Mouse (Mus musculus): ENCODE measurements at regions not wholly inside any gene's neighbourhood (a gene's known extent, or its start where the extent isn't known, plus 50 kb on each side); places are given as distances from the start of the nearest gene placed in this dataset.

DNA sequence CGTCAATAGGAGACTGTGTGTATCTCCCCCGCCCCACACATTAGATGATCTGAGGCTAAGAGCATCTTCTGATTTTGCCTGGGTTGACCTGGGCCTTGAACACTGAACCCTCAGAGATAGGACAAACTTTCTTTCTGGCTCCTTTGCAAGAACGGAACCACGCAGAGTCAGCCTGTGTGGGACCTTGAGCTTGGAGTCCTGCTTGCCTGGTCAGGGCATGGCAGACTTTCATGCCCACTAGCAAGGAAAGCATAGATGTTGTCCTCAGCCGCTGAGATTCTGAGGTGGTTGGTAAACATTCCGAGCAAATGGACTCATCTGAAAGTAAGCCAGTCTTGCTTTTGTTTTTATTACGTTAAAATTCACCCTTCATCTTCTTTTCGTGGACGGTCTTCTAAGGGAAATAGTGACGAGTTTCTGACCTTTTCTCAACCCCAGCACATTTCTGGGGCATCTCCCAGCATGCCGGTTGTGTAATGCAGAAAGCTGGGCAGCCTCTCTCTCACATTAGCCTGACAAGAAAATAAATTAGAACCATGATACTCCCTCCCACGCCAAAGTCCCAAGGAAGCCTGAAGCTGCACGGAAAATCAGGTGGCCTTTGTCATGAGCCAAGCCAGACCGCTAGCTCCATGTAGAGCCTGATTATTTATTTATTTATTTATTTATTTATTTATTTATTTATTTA lies 79.2 kb upstream of the Ppm1b start:
- peaks cover 32% of the 10 kb centered on the region for H3K4me1 ChIP-seq (replicated peaks; ENCODE audit: low read depth, low read length)
- no peaks in the 10 kb centered on the region for H3K36me3 ChIP-seq (ENCODE audit: insufficient read depth, low read length)
- TF ChIP-seq CTCF (conservative IDR thresholded peaks at IDR 0.05; ENCODE audit: low read length), result no peak
- TF ChIP-seq NANOG (IDR thresholded peaks at IDR 0.05; ENCODE audit: borderline replicate concordance, low read length), result no peak
- no peak for TF ChIP-seq POU5F1 (IDR thresholded peaks at IDR 0.05; ENCODE audit: borderline replicate concordance, low read length)
- no peak overlapping the region for H3K4me3 ChIP-seq (replicated peaks; ENCODE audit: low read length)
- H3K27me3 ChIP-seq (ENCODE audit: insufficient read depth, low read length), result no peaks in the 10 kb centered on the region
- no peaks in the 10 kb centered on the region for H3K9me3 ChIP-seq (ENCODE audit: low read length)

DNA sequence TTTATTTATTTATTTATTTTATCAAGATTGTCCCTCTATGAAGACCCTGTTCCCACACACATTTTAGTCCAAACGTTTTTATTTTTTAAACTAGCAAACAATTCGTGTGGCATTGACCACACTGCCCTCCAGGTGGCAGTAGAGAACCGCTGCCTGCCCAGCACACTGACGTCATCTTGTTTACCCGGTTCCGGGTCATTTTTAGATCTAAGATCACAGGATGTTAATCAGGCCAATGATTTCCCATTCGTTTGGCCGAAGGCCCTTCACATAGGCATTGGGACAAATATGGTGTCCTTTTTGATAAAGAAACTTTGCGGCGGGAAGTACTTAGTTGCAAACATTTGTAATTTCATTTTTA lies 78.7 kb upstream of the Ppm1b start:
- TF ChIP-seq NANOG (IDR thresholded peaks at IDR 0.05; ENCODE audit: borderline replicate concordance, low read length) (no peak), CTCF (conservative IDR thresholded peaks at IDR 0.05; ENCODE audit: low read length) (peak; percentile 93)
- H3K9me3 ChIP-seq (ENCODE audit: low read length), result no peaks in the 10 kb centered on the region
- H3K4me3 ChIP-seq (replicated peaks; ENCODE audit: low read length), result no peak overlapping the region
- no peaks in the 10 kb centered on the region for H3K27me3 ChIP-seq (ENCODE audit: insufficient read depth, low read length)
- no peaks in the 10 kb centered on the region for H3K36me3 ChIP-seq (ENCODE audit: insufficient read depth, low read length)
- peaks cover 32% of the 10 kb centered on the region for H3K4me1 ChIP-seq (replicated peaks; ENCODE audit: low read depth, low read length)

DNA sequence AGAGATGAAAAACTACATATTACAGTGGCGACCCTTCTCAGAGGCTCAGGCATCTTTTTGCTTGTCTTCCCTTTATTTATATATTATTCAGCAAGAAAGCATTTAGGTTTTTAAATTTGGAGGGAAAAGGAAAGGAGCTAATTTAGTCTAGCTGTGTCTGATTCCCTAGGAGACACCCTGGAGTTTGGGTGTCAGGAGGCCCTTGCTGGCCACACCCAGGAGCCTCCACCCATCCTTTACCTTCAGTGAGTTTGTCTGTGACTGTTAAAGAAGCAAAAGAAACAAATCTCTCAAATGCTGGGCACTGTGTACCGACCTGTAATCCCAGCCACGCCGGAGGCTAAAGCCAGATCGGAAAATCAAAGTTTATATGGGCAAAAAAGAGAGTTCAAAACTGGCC lies 78.2 kb upstream of the Ppm1b start:
- Histone ChIP-seq H3K36me3 (ENCODE audit: insufficient read depth, low read length) (no peaks in the 10 kb centered on the region), H3K4me3 (replicated peaks; ENCODE audit: low read length) (no peak overlapping the region), H3K9me3 (ENCODE audit: low read length) (no peaks in the 10 kb centered on the region), H3K4me1 (replicated peaks; ENCODE audit: low read depth, low read length) (peaks cover 32% of the 10 kb centered on the region), H3K27me3 (ENCODE audit: insufficient read depth, low read length) (no peaks in the 10 kb centered on the region)
- TF ChIP-seq NANOG (IDR thresholded peaks at IDR 0.05; ENCODE audit: borderline replicate concordance, low read length) (no peak), POU5F1 (IDR thresholded peaks at IDR 0.05; ENCODE audit: borderline replicate concordance, low read length) (no peak), CTCF (conservative IDR thresholded peaks at IDR 0.05; ENCODE audit: low read length) (no peak)

DNA sequence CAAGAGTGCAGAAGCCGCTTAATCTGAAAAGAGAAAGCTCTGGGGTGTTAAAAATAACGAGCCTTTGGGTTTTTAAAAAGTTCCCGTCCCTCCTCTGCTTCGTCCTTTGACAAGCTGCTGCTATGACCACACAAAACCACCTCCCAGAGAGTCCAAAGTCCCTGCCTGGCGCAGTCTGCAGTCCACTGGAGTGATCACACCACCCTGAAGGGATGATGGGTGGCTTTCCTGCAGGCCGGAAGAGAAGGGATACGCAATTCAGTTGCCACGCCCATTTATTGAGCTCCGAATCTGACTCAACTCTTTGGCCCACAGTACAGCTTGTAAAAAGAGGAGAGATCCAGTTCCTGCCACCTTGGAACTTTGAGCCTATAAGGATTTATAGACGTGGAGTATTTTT lies 77.4 kb upstream of the Ppm1b start:
- H3K4me1 ChIP-seq (replicated peaks; ENCODE audit: low read depth, low read length), result peaks cover 28% of the 10 kb centered on the region
- H3K4me3 ChIP-seq (replicated peaks; ENCODE audit: low read length), result no peak overlapping the region
- TF ChIP-seq NANOG (IDR thresholded peaks at IDR 0.05; ENCODE audit: borderline replicate concordance, low read length) (no peak), CTCF (conservative IDR thresholded peaks at IDR 0.05; ENCODE audit: low read length) (no peak), POU5F1 (IDR thresholded peaks at IDR 0.05; ENCODE audit: borderline replicate concordance, low read length) (no peak)
- no peaks in the 10 kb centered on the region for H3K9me3 ChIP-seq (ENCODE audit: low read length)
- H3K27me3 ChIP-seq (ENCODE audit: insufficient read depth, low read length), result no peaks in the 10 kb centered on the region
- H3K36me3 ChIP-seq (ENCODE audit: insufficient read depth, low read length), result no peaks in the 10 kb centered on the region

DNA sequence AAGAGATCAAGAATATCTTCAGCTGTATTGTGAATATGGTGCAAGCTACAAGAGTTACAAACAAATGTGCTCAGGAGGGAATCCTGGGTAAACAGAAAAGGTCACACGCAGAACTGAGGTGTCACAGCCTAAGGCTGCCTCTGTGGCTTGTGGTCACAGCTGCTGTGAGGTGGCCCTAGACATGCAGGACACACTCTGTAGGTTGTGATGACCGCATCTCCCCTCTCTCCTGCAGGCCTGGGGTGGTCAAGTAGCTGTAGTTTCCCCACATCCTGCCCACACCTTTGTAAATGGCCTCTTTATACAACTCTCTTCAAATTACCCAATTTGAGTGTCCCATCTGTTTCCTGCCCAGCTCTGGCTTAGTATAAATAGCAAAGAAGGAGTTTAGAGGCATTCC lies 75.6 kb upstream of the Ppm1b start:
- Histone ChIP-seq H3K36me3 (ENCODE audit: insufficient read depth, low read length) (no peaks in the 10 kb centered on the region), H3K27me3 (ENCODE audit: insufficient read depth, low read length) (no peaks in the 10 kb centered on the region), H3K9me3 (ENCODE audit: low read length) (no peaks in the 10 kb centered on the region), H3K4me3 (replicated peaks; ENCODE audit: low read length) (no peak overlapping the region), H3K4me1 (replicated peaks; ENCODE audit: low read depth, low read length) (peaks cover 17% of the 10 kb centered on the region)
- no peak for TF ChIP-seq NANOG (IDR thresholded peaks at IDR 0.05; ENCODE audit: borderline replicate concordance, low read length)
- TF ChIP-seq CTCF (conservative IDR thresholded peaks at IDR 0.05; ENCODE audit: low read length), result no peak
- TF ChIP-seq POU5F1 (IDR thresholded peaks at IDR 0.05; ENCODE audit: borderline replicate concordance, low read length), result no peak

DNA sequence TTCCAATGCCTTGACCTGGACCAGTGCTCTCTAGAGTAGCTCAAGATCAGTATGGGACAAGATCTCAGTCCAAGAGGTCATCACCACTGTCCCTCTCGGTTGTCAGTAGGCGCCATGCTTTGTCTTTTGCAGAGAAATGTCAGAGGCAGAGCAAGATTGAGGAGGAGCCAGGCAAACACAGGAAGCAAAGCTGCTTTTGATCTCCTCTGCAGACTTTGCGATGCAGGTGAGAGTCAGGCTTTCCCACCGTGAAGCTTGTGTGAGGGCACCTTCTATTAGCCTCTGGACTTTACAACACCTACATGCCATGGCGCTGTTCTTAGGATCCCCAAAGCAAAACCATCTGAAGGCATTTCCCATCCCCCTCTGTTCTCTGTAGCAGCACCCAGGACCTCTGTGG lies 68.0 kb upstream of the Ppm1b start:
- H3K4me1 ChIP-seq (replicated peaks; ENCODE audit: low read depth, low read length), result no peaks in the 10 kb centered on the region
- no peaks in the 10 kb centered on the region for H3K36me3 ChIP-seq (ENCODE audit: insufficient read depth, low read length)
- no peak overlapping the region for H3K4me3 ChIP-seq (replicated peaks; ENCODE audit: low read length)
- peaks cover 12% of the 10 kb centered on the region for H3K9me3 ChIP-seq (ENCODE audit: low read length)
- TF ChIP-seq CTCF (conservative IDR thresholded peaks at IDR 0.05; ENCODE audit: low read length) (no peak), NANOG (IDR thresholded peaks at IDR 0.05; ENCODE audit: borderline replicate concordance, low read length) (no peak), POU5F1 (IDR thresholded peaks at IDR 0.05; ENCODE audit: borderline replicate concordance, low read length) (no peak)
- peaks cover 3% of the 10 kb centered on the region for H3K27me3 ChIP-seq (ENCODE audit: insufficient read depth, low read length)

DNA sequence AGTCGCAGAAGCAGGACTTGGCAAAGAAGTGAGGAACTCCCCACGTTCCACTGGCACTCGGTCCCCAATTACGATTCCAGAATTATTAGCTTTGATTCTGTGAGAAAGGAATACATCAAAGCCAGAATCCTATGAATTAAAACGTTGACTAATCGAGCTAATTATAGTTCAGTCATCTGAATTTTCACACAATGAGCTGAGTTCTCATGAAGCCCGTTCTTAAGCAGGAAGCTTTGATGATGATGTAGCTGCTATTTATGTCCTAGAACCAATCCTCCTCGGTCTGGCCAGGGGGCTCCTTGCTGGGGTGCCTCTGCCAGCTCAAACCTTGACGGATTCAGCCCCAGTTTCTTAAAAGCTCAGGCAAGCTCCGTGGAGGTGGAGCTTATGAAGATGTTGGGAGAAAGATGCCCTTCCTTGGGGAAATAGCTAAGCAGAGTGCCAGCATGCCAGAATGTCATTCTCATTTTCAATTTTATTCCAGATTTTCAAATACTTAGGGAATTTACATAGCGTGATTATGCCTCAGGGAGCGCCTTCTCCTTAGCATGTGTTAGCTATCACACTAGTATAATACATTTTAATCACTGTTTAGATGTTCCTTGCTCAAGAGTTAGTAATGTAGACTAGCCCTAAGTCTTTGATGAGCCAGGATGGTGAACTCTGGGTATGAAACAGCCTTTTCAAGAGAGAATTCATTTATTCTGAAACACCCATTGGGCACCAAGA lies 65.5 kb upstream of the Ppm1b start:
- no peak for TF ChIP-seq POU5F1 (IDR thresholded peaks at IDR 0.05; ENCODE audit: borderline replicate concordance, low read length)
- TF ChIP-seq NANOG (IDR thresholded peaks at IDR 0.05; ENCODE audit: borderline replicate concordance, low read length), result no peak
- TF ChIP-seq CTCF (conservative IDR thresholded peaks at IDR 0.05; ENCODE audit: low read length), result no peak
- no peak overlapping the region for H3K4me3 ChIP-seq (replicated peaks; ENCODE audit: low read length)
- H3K4me1 ChIP-seq (replicated peaks; ENCODE audit: low read depth, low read length), result no peaks in the 10 kb centered on the region
- H3K9me3 ChIP-seq (ENCODE audit: low read length), result peaks cover 12% of the 10 kb centered on the region
- H3K27me3 ChIP-seq (ENCODE audit: insufficient read depth, low read length), result peaks cover 3% of the 10 kb centered on the region
- H3K36me3 ChIP-seq (ENCODE audit: insufficient read depth, low read length), result no peaks in the 10 kb centered on the region

DNA sequence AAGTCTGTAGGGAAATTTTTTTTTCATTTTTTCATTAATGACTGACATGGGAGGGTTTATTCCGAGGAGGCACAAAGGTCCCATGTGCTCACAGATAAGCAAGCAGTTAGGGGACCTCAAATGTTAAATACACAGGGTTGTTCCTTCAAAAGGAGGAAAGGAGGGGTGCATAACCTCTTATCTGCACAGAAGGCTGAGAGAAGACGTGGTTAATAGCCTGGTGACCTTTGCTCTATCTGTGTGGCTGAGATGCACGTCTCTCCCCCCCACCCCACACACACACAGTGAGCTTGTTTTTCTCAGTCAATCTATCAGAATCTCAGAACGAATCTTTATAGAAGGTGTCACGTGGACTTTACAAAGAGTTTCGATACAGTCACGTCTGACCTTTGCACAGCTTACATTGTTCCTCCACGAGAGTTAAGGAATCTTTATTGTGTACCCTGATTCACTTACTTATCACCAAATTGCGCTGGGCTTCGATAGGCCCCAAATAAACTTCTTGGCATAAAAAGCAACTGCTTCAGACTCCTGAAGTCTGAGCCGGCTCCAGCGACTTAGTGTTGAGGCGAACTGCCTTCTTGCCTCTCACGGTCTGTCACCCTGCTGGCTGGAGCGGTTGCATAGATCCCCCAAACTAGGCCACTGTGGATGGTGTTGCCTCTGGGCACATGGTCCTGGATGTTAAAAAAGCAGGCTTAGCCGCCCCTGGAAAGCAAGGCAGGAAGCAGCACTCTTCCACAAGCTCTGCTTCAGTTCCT lies 63.1 kb upstream of the Ppm1b start:
- no peaks in the 10 kb centered on the region for H3K36me3 ChIP-seq (ENCODE audit: insufficient read depth, low read length)
- no peak overlapping the region for H3K4me3 ChIP-seq (replicated peaks; ENCODE audit: low read length)
- H3K9me3 ChIP-seq (ENCODE audit: low read length), result peaks cover 23% of the 10 kb centered on the region
- no peak for TF ChIP-seq NANOG (IDR thresholded peaks at IDR 0.05; ENCODE audit: borderline replicate concordance, low read length)
- TF ChIP-seq CTCF (conservative IDR thresholded peaks at IDR 0.05; ENCODE audit: low read length), result no peak
- no peak for TF ChIP-seq POU5F1 (IDR thresholded peaks at IDR 0.05; ENCODE audit: borderline replicate concordance, low read length)
- peaks cover 3% of the 10 kb centered on the region for H3K27me3 ChIP-seq (ENCODE audit: insufficient read depth, low read length)
- H3K4me1 ChIP-seq (replicated peaks; ENCODE audit: low read depth, low read length), result no peaks in the 10 kb centered on the region

Data from E14TG2a.4 (cell line).